Mouse (Mus musculus) kidney, adult 11 months (tissue): ENCODE results near the gene Kyat3.
"Not testable (repeated sequence)": the region's sequence is repeated elsewhere in the genome, so short reads cannot be mapped to it uniquely, and the experiment has no call there.

ENCODE experiments used
- DNase-seq: peaks from one replicate; pipeline ENCODE4 v3.0.0; 2022

The Kyat3 gene

DNA sequence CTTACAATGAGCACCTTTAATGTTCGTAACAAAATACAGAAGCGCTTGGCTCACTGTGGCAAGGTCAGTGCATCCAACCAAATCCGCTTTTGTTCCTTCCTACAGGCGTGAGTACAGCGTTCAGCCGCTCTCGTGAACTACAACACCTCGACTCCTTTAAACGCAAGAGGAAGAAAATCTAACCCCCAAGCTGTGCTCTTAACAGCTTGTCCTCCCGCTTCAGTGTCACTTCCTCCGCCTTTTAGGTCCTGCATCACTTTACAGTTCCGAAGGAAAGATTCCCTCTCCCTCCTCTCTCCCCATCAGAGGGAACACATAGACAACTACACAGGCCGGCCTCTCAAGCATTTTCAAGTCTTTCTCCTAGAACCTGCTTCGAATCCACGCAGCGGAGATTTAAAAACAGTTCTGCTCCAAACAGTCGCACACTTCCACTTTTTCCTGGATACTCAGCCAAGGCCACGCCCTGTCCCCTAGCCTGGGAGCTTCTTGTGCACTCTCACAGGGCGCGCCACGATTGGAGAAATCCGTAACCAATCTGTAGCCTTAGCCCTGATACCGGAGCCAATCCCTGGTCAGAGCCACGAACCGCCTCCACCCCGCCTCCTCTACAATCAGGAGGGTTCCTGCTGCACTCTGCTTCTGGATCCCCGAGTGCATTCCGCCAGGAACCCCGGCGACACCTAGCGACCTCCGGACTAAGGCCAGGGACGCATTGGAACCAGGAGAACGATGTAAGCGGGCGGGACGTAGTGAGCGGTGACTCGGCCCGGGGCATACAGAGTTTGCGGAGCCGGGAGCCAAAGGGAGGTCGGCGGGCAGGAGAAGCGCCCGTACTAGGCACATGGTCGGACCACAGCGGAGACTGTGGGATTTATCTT is at the start of gene Kyat3:
Kyat3 (plus strand) TSS at position 610 of the 881 bp plus-strand sequence.
- peak; percentile 99 for DNase-seq

DNA sequence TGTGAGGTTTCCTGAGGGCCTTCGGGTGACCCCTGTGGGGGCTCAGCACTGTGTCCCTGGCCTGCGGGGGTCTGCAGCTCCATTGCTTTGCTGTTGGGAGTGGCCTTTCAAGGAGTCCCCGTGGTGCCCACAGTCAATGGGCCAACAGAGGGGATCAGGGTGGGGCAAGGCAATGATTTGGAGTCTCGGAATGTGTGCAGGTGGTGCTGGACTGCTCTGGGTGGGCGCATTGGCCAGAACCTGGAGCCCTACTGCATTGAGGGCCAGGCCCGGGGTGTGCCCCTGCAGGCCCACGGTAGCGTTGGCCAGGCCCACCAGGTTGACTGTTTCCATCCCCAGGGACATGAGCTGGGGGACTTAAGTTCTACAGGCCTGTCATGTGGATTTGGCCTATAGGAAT is 36.1 kb upstream of the Kyat3 start:
- DNase-seq, result no peak

- DNase-seq, result no peak
These were observed 26.2 kb upstream of the Kyat3 start for GRCm38 (mm10) chr3:142674607-142675006.

GRCm38 (mm10) chr3:142687939-142688338 is 12.9 kb upstream of the Kyat3 start:
- no peak for DNase-seq

GRCm38 (mm10) chr3:142688353-142688752 is 12.5 kb upstream of the Kyat3 start:
- DNase-seq, result no peak

DNA sequence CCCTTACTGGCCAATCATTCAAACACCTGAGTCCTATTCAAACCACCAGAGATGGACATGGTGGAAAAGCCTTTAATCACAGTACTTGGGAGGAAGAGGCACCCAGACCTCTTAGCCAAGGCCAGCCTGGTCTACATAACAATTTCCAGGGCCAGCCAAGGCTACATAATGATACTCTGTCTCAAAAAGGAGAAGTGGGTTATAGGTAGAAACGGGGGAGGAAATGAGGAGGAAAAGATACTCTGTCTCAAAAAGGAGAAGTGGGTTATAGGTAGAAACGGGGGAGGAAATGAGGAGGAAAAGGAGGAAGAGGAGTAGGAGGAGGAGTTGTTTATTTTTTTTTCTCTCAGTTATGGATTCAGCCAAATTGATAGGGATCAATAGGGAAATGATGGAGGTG is 4.3 kb upstream of the Kyat3 start:
- no peak for DNase-seq

GRCm38 (mm10) chr3:142701407-142701989 is 647 bp downstream of the Kyat3 start:
- DNase-seq, result peak; percentile 19

DNA sequence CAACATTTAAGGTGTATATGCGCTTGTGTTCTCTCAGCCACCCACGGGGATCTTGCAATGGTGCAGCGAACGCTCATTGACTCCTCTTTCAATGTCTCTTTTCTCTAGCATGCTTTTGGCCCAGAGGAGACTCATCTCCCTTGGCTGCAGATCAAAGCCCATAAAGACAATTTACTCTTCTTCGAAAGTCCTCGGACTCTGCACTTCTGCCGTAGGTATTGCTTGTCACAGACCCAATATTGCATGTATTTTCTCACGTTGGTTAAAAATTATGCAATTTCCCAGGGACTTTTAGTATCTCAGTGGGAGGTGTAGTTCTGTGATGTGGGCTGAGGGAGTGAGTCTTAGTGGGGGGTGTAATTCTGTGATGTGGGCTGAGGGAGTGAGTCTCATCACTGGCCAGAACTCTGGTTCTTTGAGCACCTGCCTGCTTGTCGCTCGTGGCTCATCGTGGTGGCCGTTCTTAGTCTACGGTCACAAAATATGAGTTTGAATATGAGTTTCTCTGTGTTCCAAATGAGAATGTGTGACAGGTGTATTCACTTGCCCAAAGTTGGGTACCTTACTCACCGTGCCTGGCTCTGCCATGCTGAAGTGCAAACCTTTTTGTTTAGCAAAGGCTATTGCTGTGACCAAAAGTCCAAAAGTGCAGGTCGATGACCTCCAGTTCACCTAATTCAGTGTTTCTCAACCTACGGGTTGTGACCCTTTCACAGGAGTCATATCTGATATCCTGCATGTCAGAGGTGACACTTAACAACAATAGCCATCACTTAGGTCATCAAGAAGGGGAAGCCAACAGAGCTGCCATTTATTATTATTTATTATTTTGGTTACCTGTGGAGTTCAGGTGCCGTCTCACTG is 6.0 kb downstream of the Kyat3 start:
- DNase-seq, result peak; percentile 26

DNA sequence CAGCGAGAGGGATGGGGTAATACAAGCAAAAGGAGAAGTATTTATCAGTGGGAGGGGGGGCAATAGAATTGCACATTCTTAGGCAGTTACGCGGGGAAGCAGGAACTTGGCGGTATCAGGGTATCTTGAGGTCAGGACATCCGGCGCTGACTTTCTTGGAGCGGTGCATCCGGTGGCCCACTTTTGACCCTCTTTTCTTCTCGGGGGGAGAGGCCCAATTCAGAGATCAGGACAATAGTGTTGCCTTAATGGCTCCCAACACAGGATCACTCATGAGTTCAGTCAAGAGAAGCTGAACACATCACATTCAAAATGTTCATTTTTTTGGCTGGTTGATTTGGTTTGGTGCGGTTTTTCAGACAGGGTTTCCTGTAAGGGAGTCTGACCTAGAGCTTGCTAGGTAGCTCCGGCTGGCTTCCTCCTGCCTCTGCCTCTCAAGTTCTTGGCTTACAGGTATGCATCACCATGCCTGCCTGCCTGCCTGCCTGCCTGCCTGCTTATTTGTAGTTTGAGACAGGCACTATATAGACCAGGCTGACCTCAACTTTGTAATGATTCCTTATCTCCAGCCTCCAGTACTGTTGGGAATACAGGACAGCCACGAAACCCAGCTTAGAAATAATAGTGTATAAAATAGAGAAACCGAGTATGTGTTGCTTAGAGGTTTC is 7.5 kb downstream of the Kyat3 start:
- peak; percentile 19 for DNase-seq

GRCm38 (mm10) chr3:142708849-142709419 is 8.1 kb downstream of the Kyat3 start:
- DNase-seq, result peak; percentile 52

DNA sequence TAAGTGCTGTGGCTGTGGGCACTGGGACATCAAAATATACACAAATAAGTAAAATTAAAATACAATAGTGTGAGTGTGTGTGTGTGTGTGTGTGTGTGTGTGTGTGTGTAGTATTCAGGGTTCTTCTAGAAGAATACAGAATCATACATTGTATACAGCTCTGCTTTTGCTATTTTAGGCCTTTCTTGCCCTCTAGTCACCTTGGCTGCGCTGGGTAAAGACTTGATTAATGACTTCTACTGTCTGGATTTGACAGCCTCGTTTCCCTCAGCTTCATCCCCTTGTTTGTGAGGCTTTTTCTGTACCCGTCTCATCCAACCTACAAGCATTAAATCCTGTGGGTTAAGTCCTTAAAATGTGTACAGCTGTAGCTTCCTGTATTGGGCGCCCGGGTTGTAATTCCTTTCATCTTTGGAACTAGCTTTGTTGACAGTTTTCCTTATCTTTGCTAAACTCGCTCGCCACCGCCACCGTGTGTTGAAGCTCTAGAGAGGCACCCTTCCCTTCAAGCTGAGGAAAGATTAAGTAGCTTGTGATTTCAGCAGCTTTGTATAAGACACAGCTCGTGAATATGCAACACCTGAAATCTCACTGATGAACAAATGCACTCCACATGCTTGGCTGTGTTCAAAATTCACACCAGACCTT is 9.6 kb downstream of the Kyat3 start:
- DNase-seq, result peak; percentile 18

DNA sequence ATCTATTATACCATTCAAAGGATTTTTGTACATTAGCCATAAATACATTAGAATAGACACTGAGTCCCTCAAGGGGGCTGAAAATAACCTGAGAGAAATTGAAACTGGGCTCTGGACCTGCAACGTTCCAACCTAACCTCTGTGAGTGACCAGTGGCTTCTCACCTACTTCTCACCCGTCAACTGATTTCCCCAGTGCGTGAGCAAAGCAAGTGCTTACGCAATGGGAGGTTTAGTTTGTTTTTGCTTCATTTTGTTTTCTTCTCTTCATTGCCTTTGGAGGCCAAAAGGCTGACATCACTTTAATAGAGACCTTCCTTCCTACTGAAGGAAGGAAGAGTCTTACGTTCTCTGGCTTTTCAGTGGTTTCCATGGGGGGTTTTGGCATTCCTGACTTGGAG is 10.5 kb downstream of the Kyat3 start:
- DNase-seq, result no peak

DNA sequence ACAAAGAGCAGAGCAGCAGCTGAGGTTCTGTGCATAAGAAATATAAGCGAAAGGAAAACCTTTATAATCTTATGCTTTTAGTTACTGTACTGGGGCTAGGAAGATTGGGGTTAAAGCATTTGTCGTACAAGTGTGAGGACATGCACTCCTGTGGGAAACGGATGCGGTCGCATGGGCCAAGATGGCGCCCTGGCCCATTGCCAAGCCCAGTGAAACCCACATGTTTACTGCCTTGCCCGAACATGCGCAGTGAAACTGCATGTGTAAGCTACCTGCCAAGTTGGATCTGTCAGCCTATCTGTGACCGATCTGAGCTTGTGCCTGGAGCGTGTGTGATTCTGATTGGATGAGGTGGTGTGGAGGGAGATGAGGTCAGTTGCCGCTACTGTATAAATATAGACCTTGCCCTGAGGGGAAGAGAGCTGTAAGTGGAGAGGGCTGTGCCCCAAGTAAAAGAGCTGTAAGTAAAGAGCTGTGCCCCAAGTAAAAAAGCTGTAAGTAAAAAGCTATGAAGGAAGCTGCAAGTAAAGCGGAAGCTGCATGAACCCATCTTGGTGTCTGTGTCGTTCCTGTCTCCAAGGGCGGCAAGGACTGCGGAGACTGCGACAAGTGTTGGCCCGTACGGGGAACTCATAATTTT is 11.7 kb downstream of the Kyat3 start:
- DNase-seq, result not testable (repeated sequence)

GRCm38 (mm10) chr3:142725481-142725880 is 24.6 kb downstream of the Kyat3 start:
- DNase-seq, result no peak

DNA sequence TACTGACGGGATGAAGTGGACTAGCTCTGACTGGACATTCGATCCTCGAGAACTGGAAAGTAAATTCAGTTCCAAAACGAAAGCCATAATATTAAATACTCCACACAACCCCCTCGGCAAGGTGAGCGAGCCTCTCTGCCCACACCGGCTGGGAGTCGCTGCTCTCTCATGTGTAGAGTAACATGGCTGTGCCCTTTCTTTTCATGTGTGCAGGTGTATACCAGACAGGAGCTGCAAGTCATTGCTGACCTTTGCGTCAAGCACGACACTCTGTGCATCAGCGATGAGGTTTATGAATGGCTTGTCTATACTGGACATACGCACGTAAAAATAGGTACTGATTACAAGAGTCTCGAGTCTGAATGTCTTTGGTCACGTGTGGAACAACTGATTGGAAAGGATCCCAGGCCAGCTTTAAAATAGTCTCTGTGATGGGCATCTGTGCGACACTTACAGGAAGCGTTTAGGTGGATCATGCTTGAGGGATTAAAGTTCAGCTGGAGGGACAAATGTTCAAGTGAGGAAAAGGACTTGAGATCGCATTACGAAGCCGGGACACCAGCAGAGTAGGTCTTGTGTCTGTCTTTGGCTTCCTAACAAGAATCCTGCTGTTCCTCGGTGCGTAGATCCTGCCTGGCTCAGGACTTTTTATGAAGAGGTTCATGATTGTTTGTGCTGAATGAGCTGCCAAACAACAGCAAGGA is 25.3 kb downstream of the Kyat3 start:
- peak; percentile 19 for DNase-seq

DNA sequence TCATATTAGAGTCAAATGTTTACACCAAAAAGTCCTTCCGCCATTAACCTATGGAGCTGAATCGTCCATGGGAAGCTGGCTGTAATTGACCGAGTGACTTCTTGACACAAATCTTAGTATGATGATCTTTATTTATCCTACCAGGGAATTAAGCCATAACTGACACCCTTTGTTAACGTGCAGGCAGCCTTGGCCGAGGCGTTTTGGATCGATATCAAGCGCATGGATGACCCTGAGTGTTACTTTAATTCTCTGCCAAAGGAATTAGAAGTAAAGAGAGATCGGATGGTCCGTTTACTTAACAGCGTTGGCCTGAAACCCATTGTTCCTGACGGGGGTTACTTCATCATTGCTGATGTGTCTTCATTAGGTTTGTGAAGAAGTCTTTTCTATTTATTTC is 33.4 kb downstream of the Kyat3 start:
- no peak for DNase-seq

DNA sequence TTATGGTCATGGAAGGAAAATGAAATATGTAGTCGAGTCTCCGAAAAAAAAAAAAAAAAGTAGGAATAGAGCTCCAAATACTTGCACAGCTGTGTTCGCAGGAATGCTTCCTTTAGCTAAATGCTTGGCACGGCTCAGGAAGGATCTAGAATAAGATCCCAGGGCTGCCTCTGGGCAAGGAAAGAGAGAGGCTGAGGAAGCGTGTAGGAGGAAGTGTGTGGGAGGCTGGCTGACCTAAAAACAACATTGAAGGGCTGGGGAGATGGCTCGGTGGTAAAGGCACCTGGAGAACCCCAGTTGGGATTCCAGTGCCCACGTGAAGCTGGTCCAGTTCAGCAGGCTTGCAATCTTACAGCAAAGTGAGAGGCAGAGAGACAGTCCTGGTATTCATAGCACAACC is 40.0 kb downstream of the Kyat3 start:
- DNase-seq, result no peak

- peak; percentile 72 for DNase-seq
These were observed 43.4 kb downstream of the Kyat3 start for GRCm38 (mm10) chr3:142743973-142744898.

- no peak for DNase-seq
These were observed 44.2 kb downstream of the Kyat3 start for GRCm38 (mm10) chr3:142745076-142745475.

DNA sequence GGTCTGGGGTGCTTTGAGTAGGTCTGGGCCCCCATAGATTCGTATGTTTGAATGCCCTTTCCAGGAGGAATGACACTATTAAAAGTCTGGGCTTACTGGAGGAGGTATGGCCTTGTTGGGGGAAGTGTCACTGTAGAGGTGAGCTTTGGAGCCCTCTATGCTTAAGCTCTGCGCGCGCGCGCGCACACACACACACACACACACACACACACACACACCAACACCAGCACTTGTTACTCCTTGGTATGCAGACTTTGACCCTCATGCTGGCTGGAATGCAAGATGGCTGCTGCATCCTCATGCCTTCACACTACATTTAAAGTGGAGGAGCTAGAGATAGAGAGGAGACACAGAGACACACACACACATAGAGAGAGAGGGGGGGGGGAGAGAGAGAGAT is 46.8 kb downstream of the Kyat3 start:
- DNase-seq, result peak; percentile 51
